In the genomic region with DNA sequence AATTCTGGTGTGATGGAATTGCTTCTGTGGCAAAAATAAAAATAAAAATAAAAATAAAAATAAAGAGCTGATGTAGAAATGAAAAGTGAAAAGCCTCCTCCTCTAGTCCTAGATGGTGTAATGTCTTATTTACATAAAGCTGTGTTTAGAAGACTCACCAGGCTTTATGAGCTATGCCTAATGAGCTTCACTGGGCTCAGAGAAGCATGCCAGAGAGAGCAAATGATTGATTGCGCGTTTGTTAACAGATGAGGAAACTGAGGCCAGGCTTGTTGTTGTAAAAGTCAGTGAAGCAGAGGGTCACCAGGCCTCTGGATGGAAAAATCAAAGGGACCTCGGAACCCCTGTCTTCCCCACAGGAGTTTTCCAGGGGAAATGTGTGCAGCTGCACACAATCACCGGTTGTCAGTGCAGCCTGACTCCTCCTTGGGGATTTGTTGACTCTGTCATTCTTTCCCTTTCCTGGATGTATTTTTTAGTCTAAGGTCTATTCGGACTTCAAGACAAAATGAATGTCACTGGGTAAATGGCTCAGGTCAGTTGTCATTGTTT, we compare ENCODE assay signal across 19 mouse cellular contexts.
DNase-seq lines count a peak whose midpoint lies in the region; ATAC-seq lines count a peak whose summit lies in the region.
"Had no signal": no experiment of that assay in that cellular context is flagged by ENCODE, and none has a peak within 500 bp of the region (broad histone marks: within the 10 kb centered on the region; RNA-seq: fewer than 3 reads in every experiment).

No protein-coding gene starts in this region.

- H3K36me3 ChIP-seq in heart, embryonic 10.5 days: no peaks in the 10 kb centered on the region
- H3K36me3 ChIP-seq in kidney, embryonic 16.5 days (ENCODE audit: insufficient read depth, low read length): no peaks in the 10 kb centered on the region
- no peaks in the 10 kb centered on the region for H3K36me3 ChIP-seq in neural tube, embryonic 12.5 days
- H3K36me3 ChIP-seq in neural tube, embryonic 15.5 days: no peaks in the 10 kb centered on the region
- H3K36me3 ChIP-seq in forebrain, embryonic 16.5 days (ENCODE audit: control insufficient read depth, insufficient read depth): no peaks in the 10 kb centered on the region
- H3K36me3 ChIP-seq: embryonic facial prominence, embryonic 12.5 days; heart, embryonic 15.5 days; hindbrain, embryonic 10.5 days had no signal

- peak; percentile 73; the same call in 1 of the 2 replicates for ATAC-seq in kidney, embryonic 16.5 days (ENCODE audit: low FRiP score, low TSS enrichment)
- ATAC-seq in neural tube, embryonic 12.5 days (ENCODE audit: low FRiP score, low read depth): peak; percentile 25; the same call in 1 of the 2 replicates
- ATAC-seq in neural tube, embryonic 15.5 days (ENCODE audit: low FRiP score): no peak
- no peak for ATAC-seq in forebrain, embryonic 16.5 days
- ATAC-seq: activated CD4-positive, CD25-positive, alpha-beta regulatory T cell, adult 4 months; forebrain, postnatal 0 days; Patski had no signal

- H3K27ac ChIP-seq in heart, embryonic 10.5 days: 0 out of 2 replicates have a peak overlapping the region, but pooled peaks have one; percentile 29
- H3K27ac ChIP-seq in kidney, embryonic 16.5 days (ENCODE audit: low read length): no peak overlapping the region
- H3K27ac ChIP-seq in neural tube, embryonic 12.5 days: no peak overlapping the region
- no peak overlapping the region for H3K27ac ChIP-seq in neural tube, embryonic 15.5 days (replicated peaks)
- no peak overlapping the region for H3K27ac ChIP-seq in forebrain, embryonic 16.5 days (ENCODE audit: low read length)
- H3K27ac ChIP-seq: embryonic facial prominence, embryonic 12.5 days; gastrocnemius, adult 2 months; heart, embryonic 15.5 days; hindbrain, embryonic 10.5 days; hindbrain, embryonic 14.5 days had no signal

- H3K27me3 ChIP-seq in heart, embryonic 10.5 days (ENCODE audit: insufficient read depth, poor library complexity, severe bottlenecking): no peaks in the 10 kb centered on the region
- no peaks in the 10 kb centered on the region for H3K27me3 ChIP-seq in kidney, embryonic 16.5 days (ENCODE audit: insufficient read depth, low read length)
- no peaks in the 10 kb centered on the region for H3K27me3 ChIP-seq in neural tube, embryonic 12.5 days (replicated peaks)
- no peaks in the 10 kb centered on the region for H3K27me3 ChIP-seq in neural tube, embryonic 15.5 days (replicated peaks)
- H3K27me3 ChIP-seq in forebrain, embryonic 16.5 days (replicated peaks; ENCODE audit: control insufficient read depth, insufficient read depth, low read length): no peaks in the 10 kb centered on the region
- H3K27me3 ChIP-seq: embryonic facial prominence, embryonic 12.5 days; heart, embryonic 15.5 days had no signal

- DNase-seq in heart, embryonic 10.5 days (ENCODE audit: low spot score): no peak
- no peak for DNase-seq in heart, adult 11 months
- no peak for DNase-seq in kidney, adult 11 months
- DNase-seq: adrenal gland, postnatal 14 days; cerebellum, adult 9-10 months; forebrain, postnatal 0 days; gastrocnemius, adult 2 months; gastrocnemius, postnatal 25 days had no signal

- H3K9ac ChIP-seq in kidney, embryonic 16.5 days (replicated peaks; ENCODE audit: low read length): no peak overlapping the region
- no peak overlapping the region for H3K9ac ChIP-seq in neural tube, embryonic 12.5 days
- no peak overlapping the region for H3K9ac ChIP-seq in neural tube, embryonic 15.5 days (replicated peaks)
- no peak overlapping the region for H3K9ac ChIP-seq in forebrain, embryonic 16.5 days (replicated peaks; ENCODE audit: low read depth, low read length)
- H3K9ac ChIP-seq: embryonic facial prominence, embryonic 12.5 days; forebrain, postnatal 0 days; heart, embryonic 15.5 days; hindbrain, embryonic 14.5 days had no signal

- no peak overlapping the region for H3K4me3 ChIP-seq in heart, embryonic 10.5 days
- H3K4me3 ChIP-seq in kidney, embryonic 16.5 days (ENCODE audit: low read length): no peak overlapping the region
- H3K4me3 ChIP-seq in neural tube, embryonic 12.5 days: no peak overlapping the region
- no peak overlapping the region for H3K4me3 ChIP-seq in neural tube, embryonic 15.5 days (replicated peaks)
- no peak overlapping the region for H3K4me3 ChIP-seq in forebrain, embryonic 16.5 days (replicated peaks; ENCODE audit: low read length)
- H3K4me3 ChIP-seq: embryonic facial prominence, embryonic 12.5 days; gastrocnemius, adult 2 months; heart, embryonic 15.5 days; hindbrain, embryonic 10.5 days had no signal

- H3K9me3 ChIP-seq in heart, embryonic 10.5 days: no peaks in the 10 kb centered on the region
- H3K9me3 ChIP-seq in kidney, embryonic 16.5 days (ENCODE audit: low read length): no peaks in the 10 kb centered on the region
- H3K9me3 ChIP-seq in neural tube, embryonic 12.5 days: no peaks in the 10 kb centered on the region
- no peaks in the 10 kb centered on the region for H3K9me3 ChIP-seq in neural tube, embryonic 15.5 days (replicated peaks)
- no peaks in the 10 kb centered on the region for H3K9me3 ChIP-seq in forebrain, embryonic 16.5 days (ENCODE audit: control insufficient read depth, low read length)
- H3K9me3 ChIP-seq: embryonic facial prominence, embryonic 12.5 days; heart, embryonic 15.5 days; hindbrain, embryonic 10.5 days had no signal

- WGBS in heart, embryonic 10.5 days: 54% methylated on average over 5 of the region's 5 CpGs
- WGBS in kidney, embryonic 16.5 days: 28% methylated on average over 5 of the region's 5 CpGs
- WGBS in neural tube, embryonic 12.5 days: 59% methylated on average over 5 of the region's 5 CpGs
- 43% methylated on average over 5 of the region's 5 CpGs for WGBS in neural tube, embryonic 15.5 days
- 59% methylated on average over 5 of the region's 5 CpGs for WGBS in forebrain, embryonic 16.5 days

- no peak overlapping the region for H3K4me2 ChIP-seq in kidney, embryonic 16.5 days (replicated peaks; ENCODE audit: low read depth, low read length)
- no peak overlapping the region for H3K4me2 ChIP-seq in neural tube, embryonic 12.5 days (replicated peaks)
- H3K4me2 ChIP-seq in neural tube, embryonic 15.5 days: no peak overlapping the region
- H3K4me2 ChIP-seq in forebrain, embryonic 16.5 days (ENCODE audit: low read length): no peak overlapping the region
- H3K4me2 ChIP-seq: embryonic facial prominence, embryonic 12.5 days; heart, embryonic 11.5 days; heart, embryonic 15.5 days; hindbrain, embryonic 14.5 days had no signal

- H3K4me1 ChIP-seq in heart, embryonic 10.5 days: peaks cover 3% of the 10 kb centered on the region; the same call in 1 of the 2 replicates
- H3K4me1 ChIP-seq in kidney, embryonic 16.5 days (ENCODE audit: insufficient read depth, low read length): no peaks in the 10 kb centered on the region
- H3K4me1 ChIP-seq in neural tube, embryonic 12.5 days: no peaks in the 10 kb centered on the region
- no peaks in the 10 kb centered on the region for H3K4me1 ChIP-seq in neural tube, embryonic 15.5 days
- no peaks in the 10 kb centered on the region for H3K4me1 ChIP-seq in forebrain, embryonic 16.5 days (replicated peaks; ENCODE audit: control insufficient read depth, insufficient read depth, low read length)
- H3K4me1 ChIP-seq: embryonic facial prominence, embryonic 12.5 days; heart, embryonic 15.5 days; hindbrain, embryonic 10.5 days had no signal

Comparison
In these comparisons a context has a peak if more than half of its experiments do, and no peak if none do; other contexts are left out.
1. ATAC-seq: peak in kidney, embryonic 16.5 days (single experiment) and neural tube, embryonic 12.5 days (single experiment); none in neural tube, embryonic 15.5 days (single experiment) and forebrain, embryonic 16.5 days (single experiment).